Mouse (Mus musculus) forebrain, embryonic 16.5 days (tissue): Measurements from ENCODE around the gene Fbll1. TPM values are rescaled to one million over a fixed set of nuclear protein-coding genes. Genes with fewer than 3 reads are reported as not detected.
"Not testable (repeated sequence)": the region's sequence is repeated elsewhere in the genome, so short reads cannot be mapped to it uniquely, and the experiment has no call there.

Source experiments
- ATAC-seq: fragments of 200-750 bp; cut with Nextera tagmentation; 2 replicates; pipeline ENCODE4 v1.8.0; 2017; ENCODE audit warnings: mild to moderate bottlenecking, moderate library complexity
- H3K27ac ChIP-seq: fragments of 300-500 bp; sonication (generic); 2 replicates; pipeline ENCODE4 v1.5.1; 2014; ENCODE audit warnings: low read length, control low read depth
- H3K27me3 ChIP-seq: fragments of 300-500 bp; sonication (generic); replicated peaks from 2 replicates; pipeline ENCODE4 v1.6.1; 2014; ENCODE audit warnings: low read length; ENCODE audit not compliant: control insufficient read depth, insufficient read depth
- H3K36me3 ChIP-seq: fragments of 300-500 bp; sonication (generic); 2 replicates; pipeline ENCODE4 v1.6.1; 2014; ENCODE audit not compliant: control insufficient read depth, insufficient read depth
- H3K4me1 ChIP-seq: fragments of 300-500 bp; sonication (generic); replicated peaks from 2 replicates; pipeline ENCODE4 v1.6.1; 2014; ENCODE audit warnings: low read length; ENCODE audit not compliant: control insufficient read depth, insufficient read depth
- H3K4me2 ChIP-seq: fragments of 300-500 bp; sonication (generic); 2 replicates; pipeline ENCODE4 v1.6.1; 2014; ENCODE audit warnings: mild to moderate bottlenecking, low read length, control low read depth
- H3K4me3 ChIP-seq: fragments of 300-500 bp; sonication (generic); replicated peaks from 2 replicates; pipeline ENCODE4 v1.5.1; 2014; ENCODE audit warnings: mild to moderate bottlenecking, low read length, control low read depth
- H3K9ac ChIP-seq: fragments of 300-500 bp; sonication (generic); replicated peaks from 2 replicates; pipeline ENCODE4 v1.6.1; 2014; ENCODE audit warnings: low read depth, low read length, control low read depth
- H3K9me3 ChIP-seq: fragments of 300-500 bp; sonication (generic); 2 replicates; pipeline ENCODE4 v1.6.1; 2016; ENCODE audit warnings: low read length; ENCODE audit not compliant: control insufficient read depth
- WGBS: fragments of 180-500 bp; shearing (Covaris S2); extraction: QIAGEN DNeasy Blood & Tissue Kit; methylation state at CpG from one replicate; pipeline ENCODE4 v1.1.7; 2014; 5-methylcytosine and 5-hydroxymethylcytosine counted together
- polyA plus RNA-seq: library from polyadenylated mRNA; unstranded; fragments of >200 nt; fragmentation: Nextera tagmentation; extraction: Ambion mirVana; gene quantifications from 2 replicates; pipeline ENCODE4 v1.2.1, GENCODE M21; 2015

Gene Fbll1
- polyA plus RNA-seq, 1 experiment from 2014 or later = 13.1 TPM

DNA sequence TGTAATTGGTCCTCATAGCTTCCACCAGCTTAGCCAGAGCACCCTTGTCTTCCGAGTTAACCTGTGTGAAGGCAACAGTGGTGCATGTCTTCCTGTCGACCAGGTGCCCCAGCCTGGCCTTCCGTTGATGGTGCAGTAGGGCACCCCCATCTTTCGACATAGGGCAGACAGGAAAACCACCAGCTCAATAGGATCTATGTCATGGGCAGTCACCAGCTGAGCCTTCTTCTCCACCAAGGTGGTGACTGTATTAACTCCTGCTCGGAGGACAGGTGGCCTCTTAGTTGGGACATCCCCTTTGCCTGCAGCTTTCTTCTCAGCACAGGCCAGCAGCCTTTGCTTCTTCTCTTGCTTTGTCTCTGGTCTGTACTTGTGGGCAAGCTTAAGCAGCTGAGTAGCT is 5.9 kb downstream of the Fbll1 start:
- peaks cover 10% of the 10 kb centered on the region for H3K4me1 ChIP-seq
- H3K4me2 ChIP-seq, H3K9ac ChIP-seq, ATAC-seq, H3K27me3 ChIP-seq, H3K27ac ChIP-seq, H3K36me3 ChIP-seq, H3K9me3 ChIP-seq, H3K4me3 ChIP-seq: not testable (repeated sequence)
- WGBS = 83% methylated on average over 5 of the region's 5 CpGs

GRCm38 (mm10) chr11:35788443-35788842 is 10.2 kb downstream of the Fbll1 start:
- peaks cover 23% of the 10 kb centered on the region for H3K36me3 ChIP-seq
- peaks cover 3% of the 10 kb centered on the region; the same call in 1 of the 2 replicates for H3K9me3 ChIP-seq
- H3K4me1 ChIP-seq = no peaks in the 10 kb centered on the region
- no peak overlapping the region for H3K4me2 ChIP-seq
- no peak overlapping the region for H3K4me3 ChIP-seq
- WGBS = 57% methylated on average over 2 of the region's 2 CpGs
- H3K27me3 ChIP-seq = no peaks in the 10 kb centered on the region
- H3K9ac ChIP-seq = no peak overlapping the region
- ATAC-seq = no peak
- no peak overlapping the region for H3K27ac ChIP-seq

DNA sequence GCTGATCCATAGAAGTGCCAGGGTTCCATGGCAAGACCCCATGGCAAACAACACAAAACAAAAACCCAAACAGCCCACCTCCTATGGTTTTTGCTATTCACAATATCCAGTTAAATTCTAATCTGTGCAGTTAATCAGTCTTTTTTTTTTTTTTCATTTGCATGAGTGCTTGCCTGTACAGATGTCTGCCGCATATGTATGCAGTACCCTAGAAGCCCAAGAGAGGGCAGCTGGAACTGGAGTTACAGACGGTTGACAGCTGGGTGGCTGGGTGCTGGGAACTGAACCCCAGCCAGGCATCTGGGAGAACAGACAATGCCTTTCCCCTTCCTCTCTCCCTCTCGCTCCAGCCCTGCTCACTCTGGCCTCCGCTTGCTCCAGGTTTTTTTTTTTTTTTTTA is 14.1 kb downstream of the Fbll1 start:
- Histone ChIP-seq H3K4me1 (no peaks in the 10 kb centered on the region), H3K4me2 (no peak overlapping the region), H3K36me3 (peaks cover 39% of the 10 kb centered on the region), H3K27ac (no peak overlapping the region), H3K9ac (no peak overlapping the region), H3K9me3 (peaks cover 3% of the 10 kb centered on the region; the same call in 1 of the 2 replicates), H3K27me3 (no peaks in the 10 kb centered on the region), H3K4me3 (no peak overlapping the region)
- ATAC-seq = no peak
- WGBS = 100% methylated on average over 4 of the region's 4 CpGs

DNA sequence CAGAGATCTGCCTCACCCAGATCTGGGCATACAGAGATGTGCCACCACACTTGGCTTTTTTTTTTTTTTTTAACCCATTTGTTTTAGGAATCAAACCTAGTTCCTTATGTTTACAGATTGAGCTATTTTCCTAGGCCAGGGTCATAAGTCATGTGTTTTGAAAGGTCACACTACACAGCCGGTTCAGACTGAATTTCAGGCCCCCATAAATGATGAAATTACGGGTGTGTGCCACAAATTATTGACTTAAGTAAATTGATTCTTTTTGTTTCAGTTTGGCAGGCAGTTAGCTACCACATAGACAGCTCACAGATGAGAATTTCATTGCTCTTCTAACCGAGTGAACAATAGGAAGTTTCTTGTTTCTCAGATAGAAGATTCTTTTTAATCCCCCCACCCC is 14.7 kb downstream of the Fbll1 start:
- H3K36me3 ChIP-seq = peaks cover 44% of the 10 kb centered on the region
- H3K4me2 ChIP-seq = no peak overlapping the region
- H3K4me3 ChIP-seq = no peak overlapping the region
- H3K27me3 ChIP-seq = no peaks in the 10 kb centered on the region
- H3K9me3 ChIP-seq = peaks cover 3% of the 10 kb centered on the region; the same call in 1 of the 2 replicates
- no peak for ATAC-seq
- H3K9ac ChIP-seq = no peak overlapping the region
- WGBS = 90% methylated on average over 3 of the region's 3 CpGs
- no peak overlapping the region for H3K27ac ChIP-seq
- no peaks in the 10 kb centered on the region for H3K4me1 ChIP-seq

GRCm38 (mm10) chr11:35783038-35783437 is 15.6 kb downstream of the Fbll1 start:
- Histone ChIP-seq H3K4me3 (no peak overlapping the region), H3K36me3 (peaks cover 52% of the 10 kb centered on the region), H3K4me1 (no peaks in the 10 kb centered on the region), H3K9ac (no peak overlapping the region), H3K9me3 (peaks cover 3% of the 10 kb centered on the region; the same call in 1 of the 2 replicates), H3K27ac (no peak overlapping the region), H3K4me2 (no peak overlapping the region), H3K27me3 (no peaks in the 10 kb centered on the region)
- no peak for ATAC-seq
- WGBS = 86% methylated on average over 5 of the region's 5 CpGs

- Histone ChIP-seq H3K9me3 (peaks cover 3% of the 10 kb centered on the region; the same call in 1 of the 2 replicates), H3K4me3 (no peak overlapping the region), H3K9ac (no peak overlapping the region), H3K27me3 (no peaks in the 10 kb centered on the region), H3K4me2 (no peak overlapping the region), H3K4me1 (no peaks in the 10 kb centered on the region), H3K27ac (no peak overlapping the region), H3K36me3 (peaks cover 58% of the 10 kb centered on the region)
- ATAC-seq = no peak
- WGBS = 94% methylated on average over 3 of the region's 3 CpGs
Observed at GRCm38 (mm10) chr11:35782444-35782843, 16.2 kb downstream of the Fbll1 start.

- Histone ChIP-seq H3K36me3 (peaks cover 56% of the 10 kb centered on the region), H3K4me2 (no peak overlapping the region), H3K27me3 (no peaks in the 10 kb centered on the region), H3K4me3 (no peak overlapping the region), H3K4me1 (no peaks in the 10 kb centered on the region), H3K9ac (no peak overlapping the region), H3K9me3 (peaks cover 3% of the 10 kb centered on the region; the same call in 1 of the 2 replicates), H3K27ac (no peak overlapping the region)
- no peak for ATAC-seq
- 75% methylated on average over 3 of the region's 3 CpGs for WGBS
Observed at GRCm38 (mm10) chr11:35780336-35780735, 18.3 kb downstream of the Fbll1 start.

DNA sequence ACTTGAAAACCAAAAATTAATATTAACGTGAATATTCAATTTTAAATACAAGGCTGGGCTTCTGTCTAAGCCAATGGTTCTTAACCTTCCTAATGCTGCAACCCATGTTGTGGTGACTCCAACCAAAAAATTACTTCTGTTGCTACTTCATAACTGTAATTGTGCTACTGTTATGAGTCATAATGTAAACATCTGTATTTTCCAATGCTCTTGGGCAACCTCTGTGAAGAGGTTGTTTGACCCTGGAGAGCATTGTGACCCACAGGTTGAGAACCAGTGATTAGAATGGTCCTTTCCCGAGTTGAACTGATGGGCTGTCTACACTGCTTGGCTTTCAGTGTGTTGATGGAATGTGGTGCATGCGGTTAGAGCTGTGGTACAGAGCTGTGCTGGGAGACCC is 22.2 kb downstream of the Fbll1 start:
- Histone ChIP-seq H3K36me3 (peaks cover 23% of the 10 kb centered on the region), H3K4me3 (no peak overlapping the region), H3K4me1 (peaks cover 7% of the 10 kb centered on the region), H3K9me3 (no peaks in the 10 kb centered on the region), H3K9ac (no peak overlapping the region), H3K27ac (no peak overlapping the region), H3K4me2 (no peak overlapping the region), H3K27me3 (no peaks in the 10 kb centered on the region)
- 93% methylated on average over 3 of the region's 3 CpGs for WGBS
- ATAC-seq = no peak

DNA sequence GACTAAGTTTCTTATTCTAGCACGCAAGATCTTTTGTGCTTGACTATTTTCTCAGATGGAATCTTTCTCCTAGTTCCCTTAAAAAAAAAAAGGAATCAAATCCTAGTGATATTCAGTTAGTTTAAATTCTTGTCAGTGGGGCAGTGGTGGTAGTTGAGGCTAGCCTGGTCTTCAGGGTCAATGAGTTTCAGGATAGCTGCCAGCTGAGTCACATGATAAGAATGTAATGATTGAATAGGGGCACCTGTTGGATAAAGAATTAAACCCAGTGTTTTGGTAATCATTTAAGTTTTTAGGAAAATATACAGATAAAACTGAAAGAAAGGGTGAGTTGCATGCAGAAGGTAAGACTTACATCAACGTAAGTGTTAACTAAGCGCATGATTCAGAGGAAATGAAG is 23.1 kb downstream of the Fbll1 start:
- H3K4me3 ChIP-seq = no peak overlapping the region
- H3K36me3 ChIP-seq = peaks cover 22% of the 10 kb centered on the region
- no peak overlapping the region for H3K27ac ChIP-seq
- no peaks in the 10 kb centered on the region for H3K9me3 ChIP-seq
- no peak overlapping the region for H3K9ac ChIP-seq
- no peak overlapping the region for H3K4me2 ChIP-seq
- 92% methylated on average over 3 of the region's 3 CpGs for WGBS
- H3K4me1 ChIP-seq = peaks cover 15% of the 10 kb centered on the region
- H3K27me3 ChIP-seq = no peaks in the 10 kb centered on the region
- no peak for ATAC-seq
